Mouse (Mus musculus): ENCODE results near the gene Gja8.

Gja8 gene

DNA sequence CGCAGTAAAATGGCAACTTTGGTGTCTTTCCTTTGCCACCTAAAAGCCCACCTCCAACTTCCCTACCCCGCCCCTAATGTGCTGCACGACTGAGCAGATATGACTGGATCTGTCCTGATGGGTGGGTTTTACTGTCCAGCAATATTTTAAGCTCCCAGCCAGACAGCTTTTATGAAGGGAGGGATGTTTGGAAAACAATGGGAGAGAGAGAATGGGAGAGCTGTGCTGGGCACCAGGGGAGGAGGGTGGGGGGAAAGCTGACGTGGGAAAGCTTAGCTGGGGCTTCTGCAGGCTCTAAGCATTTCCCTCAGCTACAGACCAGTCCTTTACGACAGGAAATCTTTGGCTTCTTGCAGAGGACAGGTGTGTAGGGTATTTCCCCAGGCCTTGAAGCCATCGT is at the start of gene Gja8:
Gja8 (minus strand) TSS at position 101 of the 400 bp plus-strand sequence.
- DNase-seq, result no peak

GRCm38 (mm10) chr3:96974467-96974866 is 48.6 kb upstream of the Gja8 start:
- no peak for DNase-seq

DNA sequence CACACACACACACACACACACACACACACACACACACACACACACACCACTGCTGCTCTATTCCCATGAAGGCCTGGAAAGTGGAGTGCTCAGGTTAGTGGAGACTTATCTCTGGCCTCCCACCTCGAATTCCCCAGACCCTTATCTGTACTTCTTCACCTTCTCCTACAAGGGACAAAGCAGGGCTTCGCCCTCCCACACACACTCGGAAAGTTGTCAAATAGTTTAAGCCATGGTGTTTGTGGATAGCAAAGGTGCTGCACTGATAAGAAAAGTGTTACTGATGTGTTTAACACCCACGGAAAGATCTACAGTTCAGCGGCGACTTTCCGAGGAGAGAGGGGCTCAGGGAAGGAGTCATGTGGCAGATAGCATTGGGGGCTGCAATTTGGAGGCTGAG is 45.2 kb upstream of the Gja8 start:
- DNase-seq, result no peak

- DNase-seq, result no peak
Observed at GRCm38 (mm10) chr3:96963088-96964034, 37.5 kb upstream of the Gja8 start.

GRCm38 (mm10) chr3:96960597-96960996 is 34.8 kb upstream of the Gja8 start:
- DNase-seq, result no peak

DNA sequence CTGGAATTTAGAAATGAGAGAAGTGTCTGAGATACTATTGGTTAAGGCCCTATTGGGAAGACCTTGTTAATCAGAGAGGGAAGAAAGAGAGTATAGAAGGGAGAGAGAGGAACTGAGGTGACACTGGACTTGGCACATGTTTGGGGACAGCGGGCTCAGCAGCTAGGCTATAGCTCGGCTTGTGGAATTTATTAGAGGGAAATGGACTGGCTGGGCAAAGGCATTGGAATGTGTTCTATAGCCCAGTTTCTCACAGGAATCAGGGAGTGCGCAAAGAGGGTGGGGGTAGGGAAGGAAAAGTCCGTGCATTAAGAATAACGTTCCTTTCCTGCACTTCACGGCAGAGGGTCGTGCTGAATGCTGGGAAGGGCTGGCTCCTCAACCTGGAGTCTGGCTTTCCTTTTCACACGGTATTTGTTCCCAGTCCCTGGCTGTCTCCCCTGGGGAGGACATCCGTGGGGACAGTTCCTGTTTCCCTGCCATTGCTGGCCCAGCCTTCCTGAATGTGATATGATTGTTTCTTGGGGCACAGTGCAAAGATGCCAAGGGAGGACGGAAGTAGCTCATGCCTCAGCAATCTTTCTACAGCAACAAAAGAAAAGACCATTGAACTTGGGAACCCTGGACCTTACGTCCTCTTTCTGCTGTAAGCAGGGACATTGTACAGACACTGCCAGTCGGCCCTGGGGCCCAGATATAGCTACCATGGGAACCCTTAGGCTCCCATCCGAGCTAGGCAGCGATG is 27.8 kb upstream of the Gja8 start:
- DNase-seq, result no peak

DNA sequence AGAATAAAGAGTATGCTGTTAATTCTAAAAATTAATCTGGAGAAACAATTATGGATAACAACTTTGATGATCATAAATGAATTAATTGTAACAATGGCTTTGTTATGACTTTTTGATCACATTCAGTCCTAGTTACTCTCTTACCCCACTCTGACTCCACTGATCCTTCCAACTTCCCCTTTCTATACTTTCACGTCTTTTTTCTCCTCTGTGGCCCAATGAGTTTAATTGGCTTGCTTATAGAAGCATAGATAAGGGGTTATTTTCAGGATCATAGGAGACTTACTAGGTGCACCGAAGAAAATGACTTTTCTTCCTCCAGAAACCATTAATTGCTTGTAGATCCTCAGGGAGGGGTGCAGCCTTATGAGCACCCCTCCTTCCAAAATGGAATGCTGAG is 16.9 kb upstream of the Gja8 start:
- DNase-seq, result no peak

GRCm38 (mm10) chr3:96938738-96939137 is 12.9 kb upstream of the Gja8 start:
- peak; percentile 83 for DNase-seq

- no peak for DNase-seq
Observed at GRCm38 (mm10) chr3:96937606-96938005, 11.8 kb upstream of the Gja8 start.

DNA sequence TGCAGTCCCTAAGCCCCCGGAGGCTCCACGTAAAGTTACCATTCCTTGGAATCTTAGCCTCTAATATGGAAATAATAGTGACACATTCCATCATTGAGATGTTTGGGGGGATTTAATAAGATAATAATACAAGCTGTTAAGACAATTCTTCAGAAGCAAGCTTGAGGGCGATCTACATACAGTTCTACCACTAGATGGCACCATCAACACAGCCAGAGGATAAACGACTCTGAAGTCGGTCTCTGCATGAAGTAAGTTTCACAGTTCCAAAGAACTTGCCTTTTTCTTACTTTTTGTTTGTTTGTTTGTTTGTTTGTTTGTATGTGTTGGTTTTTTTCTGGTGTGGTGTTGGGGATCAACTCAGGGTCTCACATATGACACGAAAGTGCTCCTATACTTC is 10.4 kb upstream of the Gja8 start:
- no peak for DNase-seq

DNA sequence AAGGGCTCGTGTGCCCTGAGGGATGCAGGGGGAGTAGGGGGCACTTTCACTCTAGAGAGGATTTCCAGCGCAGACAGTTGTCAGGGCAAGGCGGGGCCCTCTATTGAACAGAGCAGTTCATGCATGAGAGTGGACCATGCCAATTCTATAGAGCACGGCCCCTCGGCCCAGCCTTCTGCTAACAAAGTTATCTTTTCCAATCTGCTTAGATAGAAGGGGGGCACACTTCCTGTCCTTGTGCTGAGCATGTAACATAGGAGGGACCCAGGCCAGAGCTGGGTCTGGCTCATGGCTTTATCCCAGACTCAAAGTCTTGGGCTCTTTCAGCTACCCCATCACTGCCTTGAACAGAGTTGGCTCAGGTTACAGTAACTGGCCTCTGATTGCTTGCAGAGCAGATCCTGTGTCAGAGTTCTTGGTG is 5.5 kb upstream of the Gja8 start:
- DNase-seq, result no peak

- no peak for DNase-seq
Observed at GRCm38 (mm10) chr3:96924631-96925030, 1.2 kb downstream of the Gja8 start.

- DNase-seq, result no peak
Observed at GRCm38 (mm10) chr3:96920991-96921390, 4.8 kb downstream of the Gja8 start.

GRCm38 (mm10) chr3:96905592-96905991 is 20.2 kb downstream of the Gja8 start:
- no peak for DNase-seq

GRCm38 (mm10) chr3:96904851-96905541 is 20.8 kb downstream of the Gja8 start, which contains the start of gene Gpr89:
Gene Gpr89, minus strand, starts transcription at chr3:96905346.
- DNase-seq, result peak; percentile 95

- DNase-seq, result no peak
Observed at GRCm38 (mm10) chr3:96904393-96904792, 21.4 kb downstream of the Gja8 start, which contains the start of gene Gja5. Gene Gja5, plus strand, starts transcription at chr3:96904693.

GRCm38 (mm10) chr3:96902336-96902999 is 23.4 kb downstream of the Gja8 start:
- no peak for DNase-seq

- no peak for DNase-seq
Observed at GRCm38 (mm10) chr3:96883690-96884089, 42.1 kb downstream of the Gja8 start.

DNA sequence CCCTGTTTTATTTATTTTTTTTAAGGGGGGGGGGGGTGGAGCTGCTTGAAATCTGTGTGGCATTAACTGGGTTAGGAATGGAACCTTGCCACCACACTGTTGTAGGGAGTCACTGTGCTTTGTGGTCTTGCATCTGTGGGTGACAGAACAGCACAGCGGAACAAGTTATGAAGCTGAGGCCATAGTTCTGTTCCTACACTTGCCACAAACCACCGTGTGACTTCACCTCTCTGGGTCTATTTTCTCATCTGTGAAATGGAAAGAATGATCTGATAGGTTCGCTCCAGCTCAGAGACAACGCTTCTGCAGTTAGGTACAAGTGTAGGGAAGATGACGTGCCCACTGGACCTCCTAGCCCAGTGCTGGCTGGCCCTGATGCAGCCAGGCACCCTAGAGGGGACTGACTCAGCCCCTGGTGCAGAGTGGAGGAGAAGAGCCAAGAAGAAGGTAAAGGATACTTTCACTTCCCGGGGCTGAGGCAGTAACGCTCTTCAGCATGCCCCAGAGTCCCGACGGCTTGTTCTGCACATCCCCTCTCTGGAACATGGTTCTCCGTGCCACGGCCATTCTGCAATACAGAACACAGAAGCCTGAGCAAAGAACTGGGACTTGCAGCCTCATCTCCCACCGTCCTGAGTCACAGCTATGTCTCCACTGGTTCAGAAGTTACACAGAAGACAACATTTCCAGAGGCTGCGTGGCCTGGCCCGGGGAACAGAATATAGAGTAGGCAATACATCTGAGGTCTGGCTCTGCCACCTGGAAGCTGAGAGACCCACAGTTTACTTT is 43.6 kb downstream of the Gja8 start:
- no peak for DNase-seq

DNA sequence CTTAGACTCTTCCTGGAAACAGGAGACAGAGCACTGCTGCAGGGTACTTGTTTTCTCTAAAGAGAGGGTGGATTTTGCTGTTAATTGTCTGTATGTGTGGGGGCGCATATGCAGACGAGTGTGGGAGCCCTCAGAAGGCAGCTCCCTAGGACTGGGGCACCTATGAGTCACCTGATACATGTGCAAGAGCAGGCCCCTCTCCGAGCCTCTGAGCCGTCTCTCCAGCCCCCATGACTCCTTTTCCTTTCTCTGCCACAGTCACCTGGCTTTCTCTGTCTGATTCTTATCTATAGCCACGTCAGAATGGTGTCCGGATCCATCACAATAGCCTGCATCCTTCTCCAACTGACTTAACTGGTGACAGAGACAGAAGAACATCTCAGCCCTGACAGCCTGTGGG is 44.3 kb downstream of the Gja8 start:
- DNase-seq, result no peak

- no peak for DNase-seq
Observed at GRCm38 (mm10) chr3:96880385-96880784, 45.4 kb downstream of the Gja8 start.

DNA sequence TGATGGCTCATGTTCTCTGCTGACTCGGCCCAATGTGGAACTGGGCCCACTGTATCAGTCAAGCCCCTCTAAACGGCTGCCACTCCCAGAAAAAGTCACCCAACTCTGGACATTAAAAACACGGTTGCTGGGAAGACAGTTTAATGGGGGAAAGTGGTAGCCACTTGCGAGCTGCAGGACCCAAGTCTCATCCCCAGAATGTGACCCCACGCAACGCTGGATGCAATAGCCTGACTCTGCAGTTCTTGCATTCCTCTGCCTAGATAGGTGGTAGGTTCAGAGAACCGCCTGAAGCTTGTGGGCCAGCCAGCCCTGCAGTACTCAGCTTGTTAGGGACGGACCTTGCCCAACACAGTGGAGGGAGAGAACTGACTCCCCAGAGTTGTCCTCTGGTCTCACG is 46.3 kb downstream of the Gja8 start:
- no peak for DNase-seq

All from cerebellum, adult 11-12 months (tissue).